Mouse (Mus musculus): Measurements from ENCODE around the gene Rabgap1l.
"Not testable (repeated sequence)": the region's sequence is repeated elsewhere in the genome, so short reads cannot be mapped to it uniquely, and the experiment has no call there.

Rabgap1l gene

GRCm38 (mm10) chr1:160692224-160693093 lies 100.6 kb downstream of the Rabgap1l start:
- no peak for DNase-seq (ENCODE audit: low read depth)

- DNase-seq (ENCODE audit: low read depth): no peak
Measured at GRCm38 (mm10) chr1:160691196-160691590, 101.8 kb downstream of the Rabgap1l start.

- DNase-seq (ENCODE audit: low read depth): no peak
Measured at GRCm38 (mm10) chr1:160690516-160691195, 102.4 kb downstream of the Rabgap1l start.

GRCm38 (mm10) chr1:160689511-160689910 lies 103.5 kb downstream of the Rabgap1l start:
- DNase-seq (ENCODE audit: low read depth): no peak

GRCm38 (mm10) chr1:160684251-160684650 lies 108.8 kb downstream of the Rabgap1l start:
- no peak for DNase-seq (ENCODE audit: low read depth)

GRCm38 (mm10) chr1:160681398-160682050 lies 111.5 kb downstream of the Rabgap1l start:
- no peak for DNase-seq (ENCODE audit: low read depth)

- DNase-seq (ENCODE audit: low read depth): no peak
Measured at GRCm38 (mm10) chr1:160674763-160675162, 118.2 kb downstream of the Rabgap1l start.

GRCm38 (mm10) chr1:160672088-160672814 lies 120.8 kb downstream of the Rabgap1l start:
- no peak for DNase-seq (ENCODE audit: low read depth)

- peak; percentile 8 for DNase-seq (ENCODE audit: low read depth)
Measured at GRCm38 (mm10) chr1:160655806-160656470, 137.1 kb downstream of the Rabgap1l start.

- DNase-seq (ENCODE audit: low read depth): no peak
Measured at GRCm38 (mm10) chr1:160651691-160652090, 141.3 kb downstream of the Rabgap1l start.

GRCm38 (mm10) chr1:160645416-160645815 lies 147.6 kb downstream of the Rabgap1l start:
- DNase-seq (ENCODE audit: low read depth): no peak

- DNase-seq (ENCODE audit: low read depth): no peak
Measured at GRCm38 (mm10) chr1:160628213-160628932, 164.6 kb downstream of the Rabgap1l start.

GRCm38 (mm10) chr1:160624354-160625120 lies 168.5 kb downstream of the Rabgap1l start:
- not testable (repeated sequence) for DNase-seq (ENCODE audit: low read depth)

- peak; percentile 6 for DNase-seq (ENCODE audit: low read depth)
Measured at GRCm38 (mm10) chr1:160618201-160618600, 174.8 kb downstream of the Rabgap1l start.

GRCm38 (mm10) chr1:160606425-160606824 lies 186.6 kb downstream of the Rabgap1l start:
- no peak for DNase-seq (ENCODE audit: low read depth)

GRCm38 (mm10) chr1:160603312-160603711 lies 189.7 kb downstream of the Rabgap1l start:
- DNase-seq (ENCODE audit: low read depth): peak; percentile 30

GRCm38 (mm10) chr1:160597369-160597768 lies 195.6 kb downstream of the Rabgap1l start:
- no peak for DNase-seq (ENCODE audit: low read depth)

- DNase-seq (ENCODE audit: low read depth): no peak
Measured at GRCm38 (mm10) chr1:160596948-160597270, 196.1 kb downstream of the Rabgap1l start.

- no peak for DNase-seq (ENCODE audit: low read depth)
Measured at GRCm38 (mm10) chr1:160596252-160596947, 196.6 kb downstream of the Rabgap1l start.

Data from 416B (cell line).